Mouse (Mus musculus) layer of hippocampus, postnatal 10 days (tissue): ENCODE measurements at regions not wholly inside any gene's neighbourhood (a gene's known extent, or its start where the extent isn't known, plus 50 kb on each side); places are given as distances from the start of the nearest gene placed in this dataset.

ENCODE experiments used
- DNase-seq, 2 experiments: peaks; one replicate each; pipeline ENCODE4 v3.0.0; 2021; ENCODE audit warnings: low spot score in 2 of 2

DNA sequence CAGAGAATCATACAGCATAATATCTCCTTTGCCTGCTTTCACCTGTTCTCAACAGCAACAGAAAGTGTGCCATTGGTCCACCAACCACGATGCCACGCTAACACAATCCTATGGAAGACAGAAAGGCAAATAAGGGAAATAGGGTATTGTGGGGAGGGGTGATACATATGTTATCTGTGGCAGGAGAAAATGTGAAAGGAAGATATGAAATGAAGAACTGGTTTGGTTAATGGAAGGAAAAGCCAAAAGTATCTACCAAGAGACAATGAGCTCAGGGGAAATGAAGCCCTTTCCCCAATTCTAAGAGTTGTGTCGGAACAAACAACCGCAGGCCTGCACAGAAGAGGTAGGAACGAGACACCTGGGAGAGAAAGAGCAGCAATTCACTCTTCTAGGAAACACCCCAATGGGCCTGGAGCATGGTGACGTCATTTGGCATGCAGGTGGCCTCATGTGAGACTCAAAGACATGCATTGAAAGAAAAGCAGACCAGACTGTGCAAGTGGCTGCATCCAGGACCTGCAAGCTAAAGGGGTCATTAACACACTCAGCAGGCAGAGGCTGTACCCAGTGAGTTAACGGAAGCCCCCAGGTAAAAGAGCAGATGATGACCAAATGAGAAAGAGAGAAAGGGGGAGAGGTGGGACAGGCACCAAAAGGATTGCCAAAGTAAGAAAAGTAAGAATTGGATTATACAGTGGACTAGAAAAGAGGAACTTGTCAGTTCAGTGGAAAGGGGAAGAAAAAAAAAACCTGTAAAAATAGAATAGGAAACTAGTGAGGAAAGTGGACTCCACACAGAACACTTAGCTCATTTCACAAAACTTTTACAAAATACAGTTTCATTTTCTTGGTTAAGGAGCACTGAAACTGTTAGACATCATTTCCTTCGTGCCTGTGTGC lies 522.2 kb upstream of the Cited2 start:
- no peak for DNase-seq

- DNase-seq, result no peak
These were observed 521.6 kb upstream of the Cited2 start for GRCm38 (mm10) chr10:17201427-17201745.

- peak; percentile 16 to 28 for DNase-seq
These were observed 520.2 kb upstream of the Cited2 start for GRCm38 (mm10) chr10:17202556-17203415.

GRCm38 (mm10) chr10:17203416-17204110 lies 519.5 kb upstream of the Cited2 start:
- DNase-seq, result no peak

- no peak for DNase-seq
These were observed 518.9 kb upstream of the Cited2 start for GRCm38 (mm10) chr10:17204153-17204552.

DNA sequence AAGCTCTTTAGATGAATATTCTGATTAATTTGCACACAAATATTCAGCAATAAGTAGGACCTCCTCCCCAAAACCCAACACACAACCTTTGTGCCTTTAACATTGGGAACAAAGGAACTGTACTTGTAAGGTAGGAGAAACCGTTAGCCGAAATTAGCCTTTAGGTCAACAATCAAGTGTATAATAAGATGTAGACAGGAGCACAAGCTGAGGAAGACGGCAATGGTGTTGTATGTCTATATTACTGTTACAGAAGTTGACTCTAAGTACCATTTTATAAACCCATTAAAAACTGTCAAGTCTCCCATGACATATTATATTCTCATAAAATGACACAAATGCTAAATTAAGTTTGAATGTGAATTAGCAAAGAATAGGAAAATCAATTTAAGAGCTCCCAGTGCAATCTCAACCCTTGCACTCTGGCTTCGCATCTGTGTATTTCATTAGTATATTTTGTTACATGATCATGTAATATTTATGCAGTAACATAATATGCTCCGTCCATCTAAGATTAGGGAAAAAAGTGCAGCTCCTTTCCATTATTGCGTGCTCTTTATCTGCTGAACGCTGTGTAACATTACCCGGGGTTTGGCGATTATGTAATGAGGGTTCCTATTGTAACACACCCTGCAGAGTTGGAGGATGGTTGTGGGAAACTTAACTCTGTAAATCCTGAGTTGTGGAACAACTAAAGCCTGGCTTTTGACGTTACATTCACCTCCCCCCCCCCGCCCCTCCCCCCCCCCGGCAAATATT lies 510.3 kb upstream of the Cited2 start:
- no peak for DNase-seq

GRCm38 (mm10) chr10:17213310-17214064 lies 509.5 kb upstream of the Cited2 start:
- DNase-seq, result no peak

DNA sequence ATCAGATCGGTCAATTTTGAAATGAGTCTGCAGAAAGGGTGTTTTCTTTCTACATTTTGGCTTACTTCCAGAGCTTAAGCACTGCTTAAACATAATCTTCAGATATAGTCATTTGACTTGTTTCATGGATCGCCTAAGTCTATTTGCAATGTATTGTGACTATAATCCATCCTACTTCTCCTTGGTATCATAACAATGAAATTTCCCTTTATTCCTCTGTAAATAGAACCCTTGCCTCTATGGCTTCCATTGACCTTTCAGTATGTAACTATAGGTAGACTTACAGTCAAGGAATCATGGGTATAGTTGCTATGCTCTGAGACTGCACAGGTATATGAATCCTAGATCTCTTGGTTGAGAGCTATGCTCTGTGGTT lies 509.0 kb upstream of the Cited2 start:
- DNase-seq, result no peak

DNA sequence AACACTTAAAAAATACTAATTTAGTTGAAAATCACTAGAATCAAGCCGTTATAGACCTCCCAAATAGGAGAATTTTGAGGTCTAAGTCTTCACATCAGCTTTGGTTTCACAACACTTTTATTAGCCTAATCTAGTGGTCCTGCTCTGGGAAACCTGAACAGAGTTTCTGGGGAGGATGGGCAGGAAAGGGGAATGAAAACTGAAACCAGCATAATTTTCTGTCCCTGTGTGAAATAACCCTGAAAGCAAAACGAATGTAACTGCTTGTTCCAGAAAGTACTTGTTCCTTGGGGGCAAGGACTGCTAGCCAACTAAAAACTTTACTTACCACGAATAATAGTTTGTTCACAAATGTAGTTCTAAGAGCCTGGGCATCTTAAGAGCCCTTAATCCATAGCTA lies 508.0 kb upstream of the Cited2 start:
- no peak for DNase-seq

- no peak for DNase-seq
These were observed 501.5 kb upstream of the Cited2 start for GRCm38 (mm10) chr10:17221495-17221894.

- DNase-seq, result no peak
These were observed 497.3 kb upstream of the Cited2 start for GRCm38 (mm10) chr10:17225727-17226126.

GRCm38 (mm10) chr10:17230040-17230818 lies 492.8 kb upstream of the Cited2 start:
- DNase-seq, result peak; percentile 10 to 20

GRCm38 (mm10) chr10:17235955-17236650 lies 486.9 kb upstream of the Cited2 start:
- no peak for DNase-seq

DNA sequence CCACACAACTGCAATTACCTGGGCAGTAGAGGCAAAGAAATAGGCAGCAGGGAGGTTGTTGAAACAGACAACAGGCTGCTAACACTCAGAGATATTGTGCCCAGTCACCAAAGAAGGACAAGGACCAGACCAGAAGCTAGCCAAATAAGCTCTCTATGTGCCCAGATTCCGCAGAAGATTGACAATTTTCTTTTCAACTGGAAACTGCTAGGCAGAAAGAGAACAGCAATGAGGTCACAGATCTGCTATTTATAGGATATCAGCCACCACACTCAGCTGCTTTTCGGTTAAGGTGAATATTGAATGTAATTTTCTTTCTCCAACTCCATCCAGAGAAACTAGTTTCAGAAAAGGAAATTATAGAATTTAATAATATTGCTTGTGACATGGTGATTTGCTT lies 486.3 kb upstream of the Cited2 start:
- no peak for DNase-seq

- DNase-seq, result no peak
These were observed 485.6 kb upstream of the Cited2 start for GRCm38 (mm10) chr10:17237463-17237862.

DNA sequence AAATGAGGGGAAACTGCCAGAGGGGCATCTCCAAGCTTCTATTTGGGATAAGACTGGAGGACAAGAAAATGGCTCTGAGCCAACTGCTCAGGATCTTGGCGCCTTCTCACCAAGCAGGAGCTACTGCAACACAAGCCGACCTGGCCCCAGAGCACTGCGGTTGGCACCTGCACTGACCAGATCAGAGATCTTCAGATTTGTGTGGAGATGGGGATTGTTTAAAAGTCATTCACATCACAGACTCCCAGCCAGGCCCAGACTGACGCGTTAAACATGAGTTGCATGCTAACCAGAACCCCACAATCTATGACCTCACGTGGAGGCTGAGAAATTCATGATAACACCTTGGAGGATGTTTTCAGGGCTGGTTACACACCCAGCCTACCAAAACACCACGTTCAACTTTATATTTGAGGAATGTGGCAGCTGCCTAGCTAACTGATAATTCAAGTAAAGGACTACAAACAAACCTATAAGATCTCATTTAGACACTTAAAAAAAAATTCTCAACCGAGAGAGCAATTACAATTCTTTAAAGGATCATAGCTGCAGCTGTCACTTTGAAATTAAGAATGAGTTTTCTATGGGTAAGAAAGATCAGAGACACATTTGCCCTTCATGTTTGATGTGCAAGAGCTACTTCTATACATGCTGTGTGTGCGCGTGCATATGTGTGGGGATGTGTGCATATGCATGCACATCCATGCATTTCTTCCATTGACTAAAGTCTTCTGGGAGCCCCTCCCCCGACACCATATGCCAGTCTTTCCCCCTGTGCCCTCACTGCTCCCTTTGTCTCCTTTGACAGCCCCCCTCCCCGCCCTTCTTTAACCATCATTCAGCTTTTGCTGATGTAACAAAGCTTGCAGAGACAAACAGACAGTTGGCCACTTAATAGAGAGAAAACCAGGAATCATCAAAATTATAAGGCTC lies 484.8 kb upstream of the Cited2 start:
- no peak for DNase-seq

GRCm38 (mm10) chr10:17248270-17248669 lies 474.7 kb upstream of the Cited2 start:
- no peak for DNase-seq

- no peak for DNase-seq
These were observed 470.0 kb upstream of the Cited2 start for GRCm38 (mm10) chr10:17253040-17253439.
